Mouse (Mus musculus): ENCODE measurements around the gene Iqschfp. TPM values are rescaled to one million over a fixed set of nuclear protein-coding genes. Genes with fewer than 3 reads are reported as not detected.

Gene Iqschfp
- total RNA-seq, 2 experiments from 2014 or later, result not detected

DNA sequence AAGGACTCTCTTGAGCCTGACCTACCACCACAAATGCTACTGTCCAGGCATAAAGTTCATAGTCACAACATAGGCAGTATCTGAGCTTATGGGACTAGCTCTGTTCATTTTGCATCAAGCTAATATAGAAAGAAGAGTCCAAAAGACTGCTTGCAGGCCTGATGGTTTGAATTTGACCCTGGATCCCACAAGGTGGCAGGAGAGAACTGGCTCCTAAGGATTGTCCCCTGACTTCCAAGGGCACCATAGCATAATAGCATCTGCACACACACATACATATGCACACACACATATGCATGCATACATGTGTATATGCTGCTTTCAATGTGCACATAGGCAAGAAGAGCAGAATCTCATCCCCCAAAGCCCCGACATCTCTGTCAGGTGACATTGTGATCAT is 577.6 kb downstream of the Iqschfp start:
- ATAC-seq (replicated peaks; ENCODE audit: low FRiP score, low TSS enrichment, poor library complexity, severe bottlenecking), result no peak

DNA sequence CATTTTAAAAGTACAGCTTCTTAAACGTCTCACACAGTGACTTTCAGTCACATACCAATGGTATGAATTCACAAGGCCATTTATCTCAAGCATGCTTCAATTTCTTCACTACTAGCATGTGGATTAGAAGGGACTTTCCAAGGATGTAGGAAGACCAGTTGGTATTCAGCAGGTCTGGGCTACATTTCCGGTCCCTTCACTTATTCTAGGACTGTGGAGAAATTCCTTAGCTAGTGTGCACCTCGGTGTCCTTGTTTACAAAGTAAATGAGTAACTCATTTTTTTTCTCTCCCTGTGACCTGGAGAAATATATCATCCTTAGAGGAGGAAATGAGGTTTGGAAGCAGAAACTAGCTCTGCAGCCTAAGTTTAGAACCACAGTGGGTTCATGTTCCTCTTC is 578.0 kb downstream of the Iqschfp start:
- ATAC-seq (replicated peaks; ENCODE audit: low FRiP score, low TSS enrichment, poor library complexity, severe bottlenecking), result no peak

DNA sequence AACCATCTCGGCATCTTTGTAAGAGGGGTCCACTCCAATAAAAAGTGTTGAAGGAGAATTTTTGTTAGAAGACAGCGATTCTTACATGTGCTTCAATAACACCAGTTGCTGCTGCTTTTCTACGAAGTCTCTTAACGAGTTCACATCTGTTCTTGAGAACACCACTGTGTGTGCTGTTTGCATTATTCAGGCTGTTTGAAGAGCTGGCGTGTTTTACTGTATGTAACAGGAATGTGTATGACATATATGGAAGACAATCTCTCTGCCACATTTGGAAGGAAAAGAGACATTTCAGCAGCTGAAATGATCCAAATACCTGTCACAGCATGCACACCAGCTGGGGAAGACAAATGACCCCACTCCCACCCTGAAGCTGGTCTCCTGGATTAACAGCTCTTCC is 578.6 kb downstream of the Iqschfp start:
- no peak for ATAC-seq (replicated peaks; ENCODE audit: low FRiP score, low TSS enrichment, poor library complexity, severe bottlenecking)

DNA sequence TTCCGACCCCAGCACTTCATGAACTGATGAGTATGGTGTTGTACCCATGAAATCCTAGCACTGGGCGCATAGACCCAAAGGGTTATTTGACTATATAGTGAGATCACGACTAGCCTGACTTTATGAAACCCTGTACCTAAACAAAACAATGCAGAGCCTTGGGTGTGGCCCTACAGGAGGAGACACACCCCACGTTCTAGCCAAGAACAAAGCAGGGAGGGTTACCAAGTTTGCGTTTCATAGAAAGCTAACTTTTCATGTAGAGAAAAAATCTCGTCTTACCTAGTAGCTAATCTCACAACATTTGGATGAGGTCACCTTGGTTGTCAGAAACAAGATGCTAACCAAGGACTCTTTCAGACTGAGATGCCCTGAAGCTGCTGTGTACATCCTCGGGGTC is 584.3 kb downstream of the Iqschfp start:
- ATAC-seq (replicated peaks; ENCODE audit: low FRiP score, low TSS enrichment, poor library complexity, severe bottlenecking), result no peak

DNA sequence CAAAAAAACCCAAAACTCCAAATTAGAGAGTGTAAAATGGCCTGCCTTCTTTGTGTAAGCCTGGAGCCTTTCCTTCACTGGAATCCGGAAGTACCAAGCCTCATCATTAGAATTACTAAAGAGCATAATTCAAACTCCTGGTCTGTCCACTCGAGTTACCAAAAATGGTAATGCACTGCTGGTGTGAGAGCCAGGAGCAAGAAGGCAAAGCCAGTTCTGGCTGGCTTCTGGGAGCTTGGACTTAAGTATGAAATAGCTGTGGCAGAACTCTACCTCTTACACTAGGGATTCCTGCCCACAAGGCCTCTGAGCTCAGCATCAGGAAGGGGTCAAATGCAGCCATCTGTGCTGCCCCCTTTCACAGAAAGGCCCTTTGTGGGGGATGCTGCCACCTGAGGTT is 585.4 kb downstream of the Iqschfp start:
- ATAC-seq (replicated peaks; ENCODE audit: low FRiP score, low TSS enrichment, poor library complexity, severe bottlenecking), result no peak

DNA sequence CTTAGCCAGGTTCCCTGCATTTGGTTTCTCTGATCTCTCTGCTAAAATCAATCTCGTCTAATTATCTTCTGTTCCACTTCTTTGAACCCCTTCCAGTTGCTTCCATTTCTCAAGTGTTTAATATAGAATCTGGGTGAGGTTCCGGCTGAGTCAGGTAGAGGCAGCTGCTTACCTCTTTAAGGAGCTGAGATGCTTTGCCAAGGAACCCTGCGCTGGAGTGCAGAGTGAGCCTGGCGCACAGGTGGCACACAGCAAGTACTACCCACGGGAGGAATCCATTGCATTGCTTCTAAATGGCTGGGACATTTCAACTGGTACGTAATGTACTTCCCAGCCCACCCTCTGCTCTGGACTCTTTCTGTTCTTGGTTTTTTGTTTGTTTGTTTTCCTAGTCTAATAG is 587.2 kb downstream of the Iqschfp start:
- ATAC-seq (replicated peaks; ENCODE audit: low FRiP score, low TSS enrichment, poor library complexity, severe bottlenecking), result no peak

DNA sequence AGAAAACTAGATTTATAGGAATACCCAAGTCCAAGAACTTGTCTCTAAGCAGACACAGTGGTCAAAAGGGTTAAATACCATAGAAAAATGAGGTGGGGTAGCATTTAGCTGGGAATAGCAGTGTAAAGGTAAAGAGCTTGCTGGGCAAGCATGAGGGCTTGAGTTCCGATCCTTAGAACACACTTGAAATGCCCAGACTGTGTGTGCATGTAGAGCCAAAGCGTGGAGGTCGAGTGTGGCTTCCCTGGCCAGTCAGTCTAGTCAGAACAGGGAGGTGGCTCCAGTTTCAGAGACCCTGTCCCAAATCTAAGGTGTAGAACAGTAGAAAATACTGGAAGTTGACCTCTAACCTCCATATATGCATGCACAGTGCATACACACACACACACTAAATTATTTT is 591.5 kb downstream of the Iqschfp start:
- no peak for ATAC-seq (replicated peaks; ENCODE audit: low FRiP score, low TSS enrichment, poor library complexity, severe bottlenecking)

DNA sequence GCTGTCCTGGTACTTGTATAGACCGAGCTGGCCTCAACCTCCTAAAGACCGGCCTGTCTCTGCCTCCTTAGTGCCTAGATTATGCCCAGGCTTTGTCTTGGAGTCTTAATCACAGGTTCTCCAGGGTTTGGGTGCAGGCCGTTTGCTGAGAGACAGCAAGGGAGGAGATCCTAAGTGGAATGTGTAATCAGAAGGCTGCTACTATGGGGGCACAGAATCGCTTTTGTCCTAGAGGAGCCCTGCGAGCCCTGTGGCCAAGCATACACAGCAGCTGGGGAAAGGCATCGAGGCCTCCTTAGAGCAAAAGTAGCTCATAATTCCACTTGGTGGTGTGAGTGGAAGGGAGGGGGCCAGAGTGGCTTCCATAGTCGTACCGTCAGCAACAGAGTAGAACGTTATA is 592.0 kb downstream of the Iqschfp start:
- no peak for ATAC-seq (replicated peaks; ENCODE audit: low FRiP score, low TSS enrichment, poor library complexity, severe bottlenecking)

DNA sequence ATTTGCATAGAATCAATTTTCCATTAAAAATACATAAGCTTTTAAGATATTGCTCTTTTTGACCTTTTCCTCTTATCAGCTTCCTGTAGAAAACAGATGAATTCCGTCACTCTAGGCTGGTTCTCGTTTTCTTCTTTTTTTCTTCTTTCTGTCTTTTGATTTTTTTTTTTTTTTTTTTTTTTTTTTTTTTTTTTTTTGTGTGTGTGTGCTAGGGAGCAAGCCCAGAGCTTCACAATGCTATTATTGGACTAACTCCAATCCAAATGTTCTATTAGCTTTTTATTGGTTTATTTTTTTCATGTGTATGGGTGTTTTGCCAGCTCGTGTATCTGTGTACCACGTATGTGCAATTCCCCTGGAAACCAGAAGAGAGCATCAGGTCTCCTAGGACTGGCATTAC is 592.5 kb downstream of the Iqschfp start:
- no peak for ATAC-seq (replicated peaks; ENCODE audit: low FRiP score, low TSS enrichment, poor library complexity, severe bottlenecking)

DNA sequence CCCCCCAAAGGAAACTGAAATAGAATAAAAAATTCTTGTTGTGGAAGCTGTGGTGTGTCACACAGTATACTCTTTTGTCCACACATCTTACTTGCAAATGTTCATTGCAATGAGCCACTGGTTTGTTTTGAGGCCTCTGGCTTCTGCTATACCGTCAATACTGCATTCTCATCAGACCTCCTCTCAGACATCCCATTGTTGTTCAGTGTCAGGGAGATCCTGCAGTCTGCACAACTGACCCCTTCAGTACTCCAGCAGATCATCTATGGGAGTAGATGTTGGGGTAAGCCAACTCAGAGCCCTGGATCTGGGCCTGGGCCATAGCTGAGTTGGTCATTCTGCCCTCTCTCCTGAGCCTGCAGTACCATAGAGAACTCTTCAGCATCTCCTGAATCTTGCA is 595.6 kb downstream of the Iqschfp start:
- no peak for ATAC-seq (replicated peaks; ENCODE audit: low FRiP score, low TSS enrichment, poor library complexity, severe bottlenecking)

DNA sequence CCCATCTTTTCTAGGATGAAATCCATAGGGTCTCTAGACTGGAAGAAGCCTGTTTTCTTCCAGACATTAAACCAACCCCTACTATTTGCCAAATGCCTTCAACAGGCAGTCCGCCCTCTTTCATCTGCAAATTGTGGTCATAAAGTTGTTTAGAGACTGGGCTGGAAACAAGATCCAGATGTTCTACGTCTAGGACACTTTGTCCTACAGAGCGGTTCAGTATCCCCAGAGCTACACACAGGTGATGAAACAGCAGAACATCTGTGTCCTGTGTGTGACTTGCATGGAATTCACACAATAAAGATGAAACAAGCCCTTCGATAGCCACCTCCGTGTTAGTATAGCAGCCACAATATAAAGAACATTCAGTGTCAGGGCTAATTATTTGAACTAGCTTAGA is 596.3 kb downstream of the Iqschfp start:
- no peak for ATAC-seq (replicated peaks; ENCODE audit: low FRiP score, low TSS enrichment, poor library complexity, severe bottlenecking)

DNA sequence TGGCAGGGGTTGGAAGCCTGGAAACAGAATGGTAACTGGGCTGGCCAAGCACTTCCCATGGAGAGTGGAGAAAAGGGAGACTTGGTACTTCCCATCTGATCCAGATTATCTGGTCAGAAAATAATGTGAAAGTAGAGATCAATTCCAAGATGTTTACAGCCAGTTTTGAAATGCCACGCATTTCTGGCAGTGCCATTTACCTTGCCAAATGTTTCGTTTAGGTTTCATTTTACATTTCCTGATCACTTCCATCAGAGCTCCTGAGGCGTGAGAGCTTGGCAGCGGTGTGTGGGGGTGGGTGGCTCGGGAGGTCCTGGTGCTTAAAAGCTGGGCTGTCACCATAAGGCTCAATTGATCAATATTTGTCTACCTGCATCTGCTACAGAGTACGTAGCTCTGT is 599.5 kb downstream of the Iqschfp start:
- no peak for ATAC-seq (replicated peaks; ENCODE audit: low FRiP score, low TSS enrichment, poor library complexity, severe bottlenecking)

DNA sequence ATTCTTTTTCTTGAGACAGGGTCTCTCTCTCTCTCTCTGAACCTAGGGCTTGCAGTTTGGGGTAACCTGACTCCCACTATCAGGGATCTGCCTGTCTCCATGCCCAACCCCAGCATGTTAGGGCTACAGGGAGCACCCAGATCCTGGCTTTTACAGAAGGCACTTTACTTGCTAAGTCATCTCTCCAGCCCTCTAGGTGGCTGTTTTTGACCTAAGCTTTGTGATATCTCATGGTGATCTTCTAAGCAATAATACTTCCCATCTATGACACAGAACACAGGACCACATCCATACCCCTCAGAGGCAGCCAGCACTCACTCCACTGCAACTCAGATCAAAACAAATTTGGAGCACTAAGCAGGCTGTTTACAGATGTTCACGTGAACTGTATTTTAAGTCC is 600.0 kb downstream of the Iqschfp start:
- ATAC-seq (replicated peaks; ENCODE audit: low FRiP score, low TSS enrichment, poor library complexity, severe bottlenecking), result no peak

DNA sequence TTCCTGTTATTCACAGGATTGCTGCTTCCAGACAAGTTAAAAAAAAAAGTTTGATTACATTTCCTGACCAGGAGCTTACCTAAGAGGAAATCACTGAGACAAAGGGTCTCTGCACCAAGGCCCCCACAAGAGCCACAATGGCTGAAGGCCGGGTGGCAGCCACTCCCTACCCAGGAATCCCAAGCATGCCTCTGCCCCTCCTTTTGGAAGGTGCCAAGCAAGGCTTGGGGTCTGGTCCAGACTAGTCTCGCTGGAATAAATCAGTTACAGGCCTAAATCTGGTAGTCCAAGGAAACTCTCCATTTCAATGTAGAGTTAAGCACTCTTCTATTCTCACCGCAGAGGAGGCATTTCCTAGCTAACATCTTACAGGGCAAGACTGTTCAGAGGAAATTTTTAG is 600.5 kb downstream of the Iqschfp start:
- no peak for ATAC-seq (replicated peaks; ENCODE audit: low FRiP score, low TSS enrichment, poor library complexity, severe bottlenecking)

DNA sequence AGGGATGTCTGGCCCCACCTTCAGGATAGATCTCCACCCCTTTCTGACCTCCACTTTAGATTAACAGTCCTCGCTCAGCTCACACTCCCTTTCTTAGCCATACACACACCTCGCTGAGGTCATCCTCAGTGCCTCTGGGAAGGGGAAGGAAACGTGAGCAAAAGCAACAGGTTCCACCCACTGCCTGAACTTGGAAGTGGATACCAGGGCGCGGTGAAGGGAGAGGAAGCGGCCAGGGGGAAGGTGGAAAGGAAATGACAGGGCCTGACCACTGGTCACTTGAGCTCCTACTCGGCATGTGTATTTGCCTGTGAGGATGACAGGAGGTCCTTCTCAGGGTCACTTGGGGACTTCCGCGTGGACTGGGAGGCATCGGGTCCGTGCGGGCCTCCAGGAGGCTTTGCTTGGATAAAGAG is 601.1 kb downstream of the Iqschfp start:
- no peak for ATAC-seq (replicated peaks; ENCODE audit: low FRiP score, low TSS enrichment, poor library complexity, severe bottlenecking)

DNA sequence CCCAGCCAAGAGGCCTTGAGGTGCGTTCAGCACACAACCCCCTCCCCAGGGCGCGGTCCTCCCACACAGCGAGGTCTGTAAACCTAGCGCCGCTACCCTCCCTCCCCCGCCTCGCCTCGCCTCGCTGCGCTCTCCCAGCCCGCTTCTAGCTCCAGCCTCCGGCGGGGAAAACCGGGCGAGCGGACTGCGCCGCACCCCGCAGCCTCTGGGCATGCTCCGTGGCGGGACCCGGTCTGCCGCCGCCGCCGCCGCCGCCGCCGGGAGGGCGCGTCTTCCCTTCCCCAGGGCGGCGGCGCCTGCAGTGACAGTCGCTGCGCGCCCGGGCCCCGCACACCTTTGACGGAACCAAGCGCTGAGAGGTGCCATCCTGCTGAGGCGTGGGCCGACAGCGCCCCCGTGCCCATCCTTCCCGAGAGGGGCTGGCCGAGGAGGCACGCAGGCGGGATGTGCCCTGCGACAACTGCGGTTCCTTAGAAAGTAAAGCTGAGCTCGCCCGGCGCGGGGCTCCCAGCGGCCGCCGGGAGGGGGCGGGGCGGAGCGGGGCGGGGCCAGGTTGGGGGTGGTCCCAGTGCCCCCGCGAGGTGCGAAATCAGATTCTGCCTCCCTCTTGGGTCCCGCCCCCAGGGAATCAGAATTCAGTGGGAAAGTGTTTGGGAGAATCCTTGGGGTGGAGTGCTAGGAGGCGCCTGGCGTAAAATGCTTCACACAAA is 601.7 kb downstream of the Iqschfp start:
- peak; percentile 36; the same call in 1 of the 2 replicates for ATAC-seq (replicated peaks; ENCODE audit: low FRiP score, low TSS enrichment, poor library complexity, severe bottlenecking)

DNA sequence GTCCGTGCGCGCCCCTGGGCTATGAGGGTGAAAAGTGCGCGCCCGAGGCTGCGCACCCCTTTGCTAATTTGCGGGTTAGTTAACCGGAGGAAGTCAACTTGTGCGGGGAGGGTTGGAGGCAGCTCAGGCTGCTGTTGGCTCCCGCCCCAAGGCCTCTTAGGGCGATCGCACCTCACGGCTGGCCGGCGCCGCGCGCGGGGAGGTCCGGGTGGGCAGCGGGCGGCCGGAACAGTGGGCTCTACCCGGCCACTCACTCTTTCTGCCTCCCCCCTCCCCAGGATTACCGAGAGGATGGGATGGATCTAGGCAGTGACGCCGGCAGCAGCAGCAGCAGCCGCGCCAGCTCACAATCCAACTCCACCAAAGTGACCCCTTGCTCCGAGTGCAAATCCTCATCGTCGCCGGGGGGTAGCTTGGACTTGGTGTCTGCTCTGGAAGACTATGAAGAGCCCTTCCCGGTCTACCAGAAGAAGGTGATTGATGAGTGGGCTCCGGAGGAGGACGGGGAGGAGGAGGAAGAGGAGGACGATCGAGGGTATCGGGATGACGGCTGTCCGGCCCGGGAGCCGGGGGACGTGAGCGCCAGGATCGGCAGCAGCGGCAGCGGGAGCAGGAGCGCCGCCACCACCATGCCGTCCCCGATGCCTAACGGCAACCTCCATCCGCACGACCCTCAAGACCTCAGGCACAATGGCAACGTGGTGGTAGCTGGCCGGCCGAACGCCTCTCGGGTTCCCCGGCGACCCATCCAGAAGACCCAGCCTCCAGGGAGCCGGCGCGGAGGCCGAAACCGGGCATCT is 602.5 kb downstream of the Iqschfp start:
- 0 out of 2 replicates have a peak, but pooled peaks have one; percentile 15 for ATAC-seq (replicated peaks; ENCODE audit: low FRiP score, low TSS enrichment, poor library complexity, severe bottlenecking)

DNA sequence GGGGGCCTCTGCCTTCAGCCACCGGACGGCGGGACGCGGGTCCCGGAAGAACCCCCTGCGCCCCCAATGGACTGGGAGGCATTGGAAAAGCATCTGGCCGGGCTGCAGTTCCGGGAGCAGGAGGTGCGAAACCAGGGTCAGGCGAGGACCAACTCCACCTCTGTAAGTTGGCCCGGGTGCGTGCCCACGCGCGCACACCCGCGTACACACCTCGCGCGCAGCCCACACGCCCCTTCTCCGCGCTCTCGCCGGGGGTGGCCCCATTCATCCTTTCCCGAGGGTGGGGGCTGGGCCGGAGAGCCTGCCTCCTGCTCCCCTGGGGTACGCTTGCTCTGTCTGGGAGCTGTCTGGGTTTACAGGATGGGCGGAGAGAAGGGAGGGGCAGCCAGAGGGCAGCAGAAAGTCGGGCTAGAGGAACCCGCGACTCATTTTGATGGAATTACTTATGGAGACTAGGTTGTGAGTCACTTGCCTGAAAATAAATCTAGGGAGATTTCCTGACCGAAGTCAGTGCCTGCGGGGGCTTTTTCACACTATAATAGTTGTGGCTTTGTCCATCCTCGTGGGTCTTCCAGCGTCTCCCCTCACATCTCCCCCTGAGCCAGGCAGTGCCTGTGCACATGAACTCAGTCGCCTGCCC is 603.2 kb downstream of the Iqschfp start:
- 0 out of 2 replicates have a peak, but pooled peaks have one; percentile 9 for ATAC-seq (replicated peaks; ENCODE audit: low FRiP score, low TSS enrichment, poor library complexity, severe bottlenecking)

DNA sequence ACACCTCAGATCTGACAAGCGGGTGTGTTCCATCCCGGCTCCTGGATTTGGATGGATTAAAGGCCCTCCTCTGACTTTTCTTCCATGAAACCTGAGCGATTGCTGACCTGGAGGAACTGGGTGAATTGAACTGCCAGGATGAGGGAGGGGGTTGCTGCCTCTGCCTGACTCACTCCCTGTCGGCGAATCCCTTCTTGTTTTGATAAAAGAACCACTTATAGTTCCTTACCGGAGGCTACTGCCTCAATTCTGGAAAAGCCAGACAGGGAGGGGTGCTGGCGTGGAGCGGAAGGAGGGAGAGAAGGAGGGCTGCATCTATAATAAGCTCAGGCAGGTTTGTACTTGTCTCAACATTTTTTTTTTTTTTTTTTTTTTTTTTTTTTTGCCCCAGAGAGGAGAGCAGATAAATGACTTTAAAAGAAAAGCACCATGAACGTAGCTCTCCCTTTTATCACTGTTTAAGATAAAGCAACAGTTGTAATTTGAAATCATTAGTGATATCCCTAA is 603.8 kb downstream of the Iqschfp start:
- ATAC-seq (replicated peaks; ENCODE audit: low FRiP score, low TSS enrichment, poor library complexity, severe bottlenecking), result 0 out of 2 replicates have a peak, but pooled peaks have one; percentile 0

DNA sequence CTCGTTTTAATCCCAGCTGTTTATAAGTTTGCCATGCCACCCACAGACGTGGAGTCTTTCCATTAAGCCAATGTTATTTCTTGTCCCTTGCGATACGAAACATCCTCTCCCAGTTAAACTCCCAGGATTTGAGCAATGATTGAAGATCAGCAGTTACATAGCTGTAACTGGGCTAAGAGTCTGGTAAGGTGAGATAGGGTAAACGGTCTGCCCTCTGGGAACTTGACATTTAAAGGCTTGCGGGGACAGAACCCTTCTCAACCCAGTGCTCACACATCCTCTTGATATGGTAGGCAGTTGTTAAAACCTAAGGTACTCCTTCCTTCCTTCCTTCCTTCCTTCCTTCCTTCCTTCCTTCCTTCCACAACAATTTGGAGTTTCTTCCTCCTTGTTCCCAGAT is 604.5 kb downstream of the Iqschfp start:
- ATAC-seq (replicated peaks; ENCODE audit: low FRiP score, low TSS enrichment, poor library complexity, severe bottlenecking), result peak; percentile 19; the same call in 1 of the 2 replicates
